Mouse (Mus musculus) MEL (cell line): Measurements from ENCODE around the gene Prkch.

Source experiments
- CHD1 ChIP-seq: IDR thresholded peaks from 2 replicates; pipeline ENCODE4 v1.6.1; 2012; ENCODE audit warnings: low read depth, mild to moderate bottlenecking, inconsistent platforms, low read length, improper control_type of control experiment
- CTCF ChIP-seq, 3 experiments: IDR thresholded peaks in 2 of 3; conservative IDR thresholded peaks in 1 of 3; 2 replicates each; pipeline ENCODE4 v1.5.1; 2011 to 2012; ENCODE audit warnings: low read length in 3 of 3, low read depth in 2 of 3, mild to moderate bottlenecking in 2 of 3, improper control_type of control experiment in 1 of 3, inconsistent platforms in 1 of 3, mixed read lengths in 1 of 3, moderate library complexity in 1 of 3; ENCODE audit not compliant: control insufficient read depth in 1 of 3, insufficient read depth in 1 of 3, poor library complexity in 1 of 3, severe bottlenecking in 1 of 3
- ELF1 ChIP-seq: IDR thresholded peaks from 2 replicates; pipeline ENCODE4 v1.6.1; 2014; ENCODE audit warnings: low read depth, mild to moderate bottlenecking, inconsistent platforms, low read length, improper control_type of control experiment, moderate library complexity
- EP300 ChIP-seq, 2 experiments: IDR thresholded peaks; 2 replicates each; pipeline ENCODE4 v1.6.1; 2011; ENCODE audit warnings: improper control_type of control experiment in 2 of 2, low read length in 2 of 2, low read depth in 1 of 2, mild to moderate bottlenecking in 1 of 2
- GATA1 ChIP-seq: IDR thresholded peaks from 2 replicates; pipeline ENCODE4 v1.6.1; 2011; ENCODE audit warnings: low read depth, low read length, improper control_type of control experiment
- KAT2A ChIP-seq: conservative IDR thresholded peaks from 2 replicates; pipeline ENCODE4 v1.6.1; 2012; ENCODE audit warnings: low read depth, low read length, improper control_type of control experiment, inconsistent platforms
- MAX ChIP-seq: IDR thresholded peaks from 2 replicates; pipeline ENCODE4 v1.6.1; 2011; ENCODE audit warnings: low read length, improper control_type of control experiment
- MYC ChIP-seq: IDR thresholded peaks from 2 replicates; pipeline ENCODE4 v1.6.1; 2011; ENCODE audit warnings: low read depth, mild to moderate bottlenecking, low read length, improper control_type of control experiment, moderate library complexity
- POLR2A ChIP-seq, 2 experiments: IDR thresholded peaks; 2 replicates each; pipeline ENCODE4 v1.6.1; 2011 to 2012; ENCODE audit warnings: low read length in 2 of 2, mild to moderate bottlenecking in 2 of 2, control low read depth in 1 of 2, improper control_type of control experiment in 1 of 2, low read depth in 1 of 2, moderate library complexity in 1 of 2; ENCODE audit not compliant: control insufficient read depth in 1 of 2, insufficient read depth in 1 of 2, poor library complexity in 1 of 2
- RAD21 ChIP-seq: IDR thresholded peaks from 2 replicates; pipeline ENCODE4 v1.6.1; 2011; ENCODE audit warnings: mild to moderate bottlenecking, low read depth, low read length, improper control_type of control experiment
- SMC3 ChIP-seq: IDR thresholded peaks from 2 replicates; pipeline ENCODE4 v1.6.1; 2011; ENCODE audit warnings: low read depth, low read length, improper control_type of control experiment
- USF1 ChIP-seq: IDR thresholded peaks from 2 replicates; pipeline ENCODE4 v1.6.1; 2014; ENCODE audit warnings: low read depth, mild to moderate bottlenecking, inconsistent platforms, low read length, improper control_type of control experiment, moderate library complexity
- ZKSCAN1 ChIP-seq: IDR thresholded peaks from 2 replicates; pipeline ENCODE4 v1.6.1; 2012; ENCODE audit warnings: low read depth, mild to moderate bottlenecking, inconsistent platforms, low read length, improper control_type of control experiment, moderate library complexity
- ZNF384 ChIP-seq: IDR thresholded peaks from 2 replicates; pipeline ENCODE4 v1.6.1; 2012; ENCODE audit warnings: low read depth, mild to moderate bottlenecking, inconsistent platforms, low read length, improper control_type of control experiment

DNA sequence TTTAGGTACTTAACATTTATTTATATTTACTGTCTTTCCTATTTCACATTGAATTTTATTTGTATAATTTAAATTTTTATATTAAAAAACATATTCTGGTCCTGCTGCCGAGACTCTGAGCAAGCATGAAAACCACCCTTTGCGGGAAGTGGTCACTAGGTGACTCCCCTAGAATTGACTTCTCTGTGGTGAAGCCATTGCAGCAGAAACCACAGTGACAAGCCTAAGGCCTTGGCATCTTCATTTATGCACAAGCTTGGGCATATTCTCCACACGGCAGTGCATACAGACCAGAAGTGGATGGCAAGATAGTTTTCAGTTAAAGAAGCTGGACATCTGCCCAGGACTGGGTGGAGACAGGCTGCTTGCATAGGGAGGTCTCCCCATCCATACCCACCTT, 117.4 kb downstream of the Prkch start:
- TF ChIP-seq ELF1 (no peak), EP300 (IDR thresholded peaks at IDR 0.05; ENCODE audit: low read depth in 1 of 2, low read length in 2 of 2) (no peak), ZNF384 (no peak), SMC3 (no peak), MAX (no peak), GATA1 (no peak), POLR2A (IDR thresholded peaks at IDR 0.05; ENCODE audit: control insufficient read depth in 1 of 2, insufficient read depth in 1 of 2, low read depth in 1 of 2, low read length in 2 of 2, poor library complexity in 1 of 2) (no peak), USF1 (no peak), KAT2A (no peak), CTCF (IDR thresholded peaks at IDR 0.05 in 2 of 3, conservative IDR thresholded peaks at IDR 0.05 in 1 of 3; ENCODE audit: control insufficient read depth in 1 of 3, insufficient read depth in 1 of 3, low read depth in 2 of 3, low read length in 3 of 3, poor library complexity in 1 of 3, severe bottlenecking in 1 of 3) (no peak), RAD21 (no peak), CHD1 (no peak), MYC (no peak), ZKSCAN1 (no peak)
